Mouse (Mus musculus) gastrocnemius, postnatal 10 days (tissue): Measurements from ENCODE around the gene Tbxa2r. TPM values are rescaled to one million over a fixed set of nuclear protein-coding genes. Genes with fewer than 3 reads are reported as not detected.
A peak's percentile ranks its signal among the peaks of the same experiment; 100 is the strongest.

Experiments used
- DNase-seq: peaks from one replicate; pipeline ENCODE4 v3.0.0; 2021; ENCODE audit warnings: mixed read lengths
- total RNA-seq, 2 experiments: library from RNA; stranded (reverse); gene quantifications; 2 replicates each; pipeline ENCODE4 v1.2.3; 2021

The Tbxa2r gene
- total RNA-seq, 2 experiments from 2014 or later = 2.3 to 3.8 TPM

DNA sequence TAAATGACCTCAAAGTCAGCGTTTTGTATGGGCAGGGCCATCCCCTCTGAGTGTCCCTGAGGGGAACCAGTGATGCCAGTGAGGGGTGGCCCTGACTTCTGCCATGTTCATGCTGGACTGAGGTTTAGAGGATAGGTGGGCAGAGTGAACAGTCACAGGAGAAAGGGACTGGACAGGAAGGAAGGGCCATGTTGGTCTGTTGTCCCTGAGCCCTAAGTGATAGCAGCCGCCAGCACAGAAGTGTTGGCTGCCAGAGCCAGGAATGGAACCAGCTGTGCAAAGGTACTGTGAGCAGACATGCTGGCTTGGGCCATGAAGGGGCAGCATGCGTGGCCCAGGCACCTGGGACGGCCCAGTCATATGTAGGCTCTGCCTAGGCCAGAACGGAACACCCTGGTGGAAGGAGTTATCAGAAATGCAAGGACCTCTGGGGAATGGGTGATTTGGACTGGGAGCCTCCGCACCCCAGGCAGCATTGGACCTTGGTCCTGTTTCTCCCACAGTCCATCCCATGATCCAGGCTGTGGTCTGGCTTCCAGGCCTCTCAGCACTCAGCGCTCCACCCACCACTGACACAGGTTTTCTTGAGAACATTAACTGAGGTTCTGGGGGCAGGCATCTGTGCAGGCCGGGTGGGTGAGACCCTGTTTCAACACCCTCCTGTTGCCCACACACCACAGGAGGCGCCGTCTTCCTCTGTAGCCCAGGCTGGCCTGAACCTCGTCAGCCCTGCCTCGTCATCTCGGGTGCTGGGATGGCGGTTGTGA, 28.8 kb upstream of the Tbxa2r start:
- DNase-seq = no peak

DNA sequence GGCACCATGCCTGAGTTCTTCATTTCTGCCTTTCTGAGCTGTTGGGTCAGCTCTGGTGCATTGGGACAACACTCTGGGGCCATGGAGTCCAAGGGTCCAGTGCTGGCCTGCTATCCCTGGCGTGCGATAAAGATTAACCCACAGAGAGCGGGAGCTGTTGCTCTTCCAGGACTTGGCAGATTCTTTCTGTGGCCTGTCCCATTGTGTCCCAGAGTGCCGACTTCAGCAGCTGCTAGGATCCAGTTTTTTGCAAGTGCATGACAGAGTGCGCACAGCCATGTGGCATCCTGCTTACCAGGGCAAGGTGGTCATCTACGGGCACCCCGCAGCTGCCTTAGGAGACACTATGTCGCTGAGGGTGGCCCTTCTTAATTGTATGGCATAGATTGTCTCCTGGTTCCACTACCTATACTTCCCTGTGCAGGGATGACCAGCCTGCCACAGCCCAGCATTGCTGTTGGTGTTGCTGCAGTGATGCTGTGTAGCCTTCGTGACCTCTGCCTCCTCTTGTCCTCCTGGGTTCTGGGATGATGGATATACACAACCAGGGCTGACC, 28.1 kb upstream of the Tbxa2r start:
- no peak for DNase-seq

DNA sequence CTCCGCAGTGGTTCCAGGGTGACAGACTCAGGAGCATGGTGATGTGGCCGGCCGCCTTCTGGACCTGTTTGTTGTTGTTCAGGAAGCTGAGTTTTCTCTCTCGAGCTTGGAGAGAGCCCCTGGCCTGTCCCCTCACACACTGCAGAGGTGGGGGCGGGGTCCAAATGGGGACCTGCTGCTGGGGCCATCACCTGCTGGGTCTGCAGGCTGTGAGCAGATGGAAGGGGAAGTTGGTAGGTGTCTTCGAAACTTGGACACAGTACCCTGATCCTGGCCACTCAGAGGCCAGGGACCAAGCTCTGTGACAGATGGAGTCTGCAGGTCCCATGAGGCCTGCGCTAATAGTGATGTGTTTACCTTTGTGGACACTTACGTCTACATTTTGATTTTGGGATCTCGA, 27.2 kb upstream of the Tbxa2r start:
- no peak for DNase-seq

DNA sequence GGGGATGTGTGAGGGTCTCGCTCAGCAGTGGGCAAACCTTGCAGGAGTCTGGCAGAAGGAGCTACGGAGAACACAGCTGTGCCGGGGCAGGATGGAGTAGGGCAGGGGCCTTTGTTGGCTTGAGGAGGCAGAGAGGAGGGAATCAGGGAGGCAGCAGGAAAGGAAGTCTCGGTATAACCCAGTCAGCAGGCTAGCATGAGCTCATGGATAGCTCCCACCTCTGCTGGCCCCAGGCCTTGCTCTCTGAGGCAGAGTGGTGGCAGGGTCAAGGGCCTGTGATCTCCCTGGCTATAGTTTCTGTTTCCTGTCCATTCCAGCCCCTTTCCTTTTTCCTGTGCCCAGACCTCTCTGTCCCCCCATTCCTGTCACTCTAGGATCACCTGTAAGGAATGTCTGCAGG, 26.2 kb upstream of the Tbxa2r start:
- DNase-seq = no peak

DNA sequence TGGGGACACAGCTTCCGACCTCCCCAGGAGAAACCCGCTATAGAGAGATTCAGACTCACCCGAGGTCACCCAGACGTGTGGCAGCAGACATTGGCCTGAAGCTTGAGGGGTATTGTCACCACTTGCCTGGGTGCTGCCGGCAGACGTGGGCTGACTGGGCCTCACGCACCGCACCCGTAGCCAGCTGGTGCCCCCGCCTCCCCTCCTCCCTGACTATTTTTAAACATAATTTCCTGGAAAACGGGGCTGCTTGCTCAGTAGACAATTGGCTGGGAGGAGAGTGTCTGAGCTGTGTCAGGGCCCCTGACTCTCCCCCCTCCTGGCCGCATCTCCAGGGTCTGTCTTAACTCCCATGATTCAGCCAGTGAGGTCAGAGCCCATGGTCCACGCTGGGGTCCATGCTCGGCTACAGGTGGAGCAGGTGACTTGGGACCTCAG, 25.7 kb upstream of the Tbxa2r start:
- DNase-seq = no peak

DNA sequence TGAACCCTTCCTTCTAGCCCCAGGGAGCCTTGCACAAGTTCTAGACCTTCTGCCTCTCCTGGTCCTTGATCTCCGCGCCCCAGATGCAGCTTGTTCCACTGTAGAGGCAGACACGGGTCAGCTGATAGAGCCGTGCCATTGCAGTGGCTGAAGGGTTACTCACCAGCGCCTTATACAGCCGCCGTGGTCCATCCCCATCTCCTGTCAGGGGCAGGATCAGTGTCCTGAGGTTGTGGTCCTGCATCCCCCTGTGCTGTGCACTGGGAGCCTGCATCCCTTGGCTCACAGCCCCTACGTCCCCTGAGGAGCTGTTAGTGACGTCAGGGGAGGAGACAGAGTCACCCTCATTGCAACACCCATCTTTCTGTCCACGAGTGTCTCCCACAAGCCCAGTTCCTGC, 25.3 kb upstream of the Tbxa2r start:
- DNase-seq = no peak

DNA sequence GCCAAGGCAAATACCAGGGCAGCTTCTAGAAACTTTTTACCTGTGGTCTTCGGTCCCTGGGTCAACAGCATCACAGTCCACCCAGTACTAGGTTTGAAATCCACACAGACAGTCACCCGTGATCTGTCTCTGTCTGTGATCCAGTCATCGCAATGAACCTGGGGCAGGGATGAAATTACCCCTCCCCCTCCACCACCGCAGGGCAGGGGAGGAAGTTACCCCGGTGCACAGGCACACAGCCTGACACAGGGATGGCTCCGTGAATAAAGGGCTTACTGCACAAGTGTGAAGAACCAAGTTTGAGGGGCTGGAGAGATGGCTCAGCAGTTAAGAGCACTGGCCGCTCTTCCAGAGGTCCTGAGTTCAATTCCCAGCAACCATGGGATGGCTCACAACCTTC, 24.8 kb upstream of the Tbxa2r start:
- DNase-seq = no peak

DNA sequence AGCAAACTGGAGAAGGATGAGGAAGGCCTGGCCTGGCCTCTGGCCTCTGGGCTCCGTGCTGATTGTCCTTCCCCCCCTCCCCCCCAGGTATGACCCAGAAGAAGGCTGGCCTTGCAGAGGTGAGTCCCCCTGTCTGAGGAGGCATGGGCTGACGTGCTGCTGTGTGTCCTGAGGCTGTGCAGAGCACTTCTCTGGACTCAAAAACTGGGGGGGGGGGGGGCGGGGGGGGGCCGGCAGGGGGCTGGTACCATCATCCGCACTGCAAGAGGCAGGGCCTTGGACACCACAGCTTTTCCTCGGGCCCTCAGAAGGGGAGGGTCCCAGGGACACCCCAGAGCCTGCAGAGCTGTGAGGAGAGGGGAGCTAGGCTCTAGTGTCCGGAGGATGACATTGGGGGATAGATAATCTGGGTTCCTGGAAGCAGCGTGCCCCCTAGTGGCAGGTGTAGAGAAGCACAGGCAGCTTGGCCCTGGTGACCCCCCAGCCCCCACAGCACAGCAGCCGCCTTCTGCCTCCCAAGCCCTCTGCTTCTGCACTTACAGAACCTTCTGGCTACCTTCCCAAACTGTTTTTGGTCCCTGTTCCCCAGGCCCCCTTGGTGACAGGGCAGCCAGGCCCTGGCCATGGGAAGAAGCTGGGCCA, 23.8 kb upstream of the Tbxa2r start:
- peak; percentile 61 for DNase-seq

DNA sequence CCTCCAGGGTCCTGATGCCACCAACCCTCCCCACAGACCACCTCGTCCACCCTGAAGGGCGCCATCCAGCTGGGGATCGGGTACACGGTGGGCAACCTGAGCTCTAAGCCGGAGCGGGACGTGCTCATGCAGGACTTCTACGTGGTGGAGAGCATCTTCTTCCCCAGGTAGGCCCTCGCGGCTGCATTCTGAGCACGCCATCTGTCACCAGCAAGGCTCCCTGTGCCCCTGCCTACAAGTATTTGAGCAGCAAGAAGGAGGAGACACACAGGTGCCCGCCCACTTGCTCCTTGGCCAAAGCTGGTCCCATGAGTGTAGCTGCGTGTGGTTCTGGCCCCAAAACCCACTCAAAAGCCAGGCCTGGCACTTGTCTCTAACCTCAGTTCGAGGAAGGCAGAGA, 22.9 kb upstream of the Tbxa2r start:
- no peak for DNase-seq

DNA sequence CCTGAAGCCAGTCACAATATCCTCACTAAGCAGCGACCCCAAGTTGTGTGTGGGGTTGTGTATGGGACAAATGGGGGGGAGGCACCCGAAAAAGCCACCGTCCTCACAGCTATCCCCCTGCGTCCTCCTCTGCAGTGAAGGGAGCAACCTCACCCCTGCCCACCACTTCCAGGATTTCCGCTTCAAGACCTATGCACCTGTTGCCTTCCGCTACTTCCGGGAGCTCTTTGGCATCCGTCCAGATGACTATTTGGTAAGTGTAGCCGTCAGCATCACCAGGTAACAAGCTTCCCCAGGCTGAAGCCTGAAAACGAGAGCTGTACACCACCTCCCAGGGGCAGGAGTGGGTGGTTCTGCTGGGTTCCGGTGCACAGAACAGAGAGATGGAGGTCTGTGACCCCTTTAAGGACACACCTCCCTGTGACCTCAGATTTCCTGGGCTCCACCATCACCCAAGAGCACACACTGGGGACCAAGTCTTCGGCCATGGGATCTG, 22.3 kb upstream of the Tbxa2r start:
- no peak for DNase-seq

DNA sequence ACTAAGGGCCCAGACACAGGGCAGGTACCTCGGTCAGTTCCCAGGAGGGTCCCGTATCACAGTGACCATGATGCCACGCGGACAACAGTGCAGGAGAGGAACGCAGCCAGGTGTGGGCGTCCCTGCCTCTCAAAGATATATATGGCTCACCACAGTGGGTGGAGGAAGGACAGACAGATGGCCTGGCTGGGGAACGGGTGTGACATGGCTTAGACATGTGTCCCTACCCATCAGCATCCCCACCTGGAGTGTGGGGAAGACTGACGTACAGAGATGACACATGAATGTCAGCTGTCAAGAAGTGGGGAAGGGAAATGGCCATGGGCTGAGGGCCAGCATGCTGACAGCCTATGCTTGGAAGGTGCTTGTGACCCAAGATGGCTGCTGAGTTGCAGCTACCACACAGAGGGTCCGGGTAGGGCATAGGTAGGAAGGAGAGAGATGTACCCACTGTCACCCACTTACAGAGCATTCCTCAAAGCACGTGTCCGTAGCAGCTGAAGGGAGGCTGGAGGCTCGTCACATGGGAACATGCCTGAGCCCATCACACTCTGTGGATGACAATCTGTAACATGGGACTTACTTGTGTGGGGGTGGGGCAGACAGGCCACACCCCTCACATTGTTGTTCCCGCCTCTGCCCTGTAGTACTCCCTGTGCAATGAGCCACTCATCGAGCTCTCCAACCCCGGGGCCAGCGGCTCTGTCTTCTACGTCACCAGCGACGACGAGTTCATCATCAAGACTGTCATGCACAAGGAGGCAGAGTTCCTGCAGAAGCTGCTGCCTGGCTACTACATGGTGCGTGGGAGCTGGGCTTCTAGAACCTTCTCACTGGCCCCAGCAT, 21.5 kb upstream of the Tbxa2r start:
- no peak for DNase-seq

DNA sequence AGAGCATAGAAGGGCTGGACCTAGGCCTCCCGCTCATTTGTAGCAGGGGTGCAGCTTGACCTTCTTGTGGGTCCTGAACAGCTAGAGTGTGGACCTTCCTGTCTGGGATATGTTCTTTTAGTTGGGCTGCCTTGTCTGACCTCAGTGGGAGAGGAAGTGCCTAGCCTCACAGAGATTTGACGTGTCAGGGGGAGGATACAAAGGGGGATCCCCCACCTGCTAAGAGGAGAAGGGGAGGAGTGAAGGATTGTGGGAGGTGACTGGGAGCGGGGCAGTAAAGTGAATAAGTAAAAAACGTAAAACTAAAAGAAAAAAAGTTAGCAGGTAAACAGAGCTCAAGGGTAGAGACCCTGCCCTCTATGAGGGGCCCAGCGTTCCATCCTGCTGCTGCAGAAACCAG, 19.0 kb upstream of the Tbxa2r start:
- no peak for DNase-seq

DNA sequence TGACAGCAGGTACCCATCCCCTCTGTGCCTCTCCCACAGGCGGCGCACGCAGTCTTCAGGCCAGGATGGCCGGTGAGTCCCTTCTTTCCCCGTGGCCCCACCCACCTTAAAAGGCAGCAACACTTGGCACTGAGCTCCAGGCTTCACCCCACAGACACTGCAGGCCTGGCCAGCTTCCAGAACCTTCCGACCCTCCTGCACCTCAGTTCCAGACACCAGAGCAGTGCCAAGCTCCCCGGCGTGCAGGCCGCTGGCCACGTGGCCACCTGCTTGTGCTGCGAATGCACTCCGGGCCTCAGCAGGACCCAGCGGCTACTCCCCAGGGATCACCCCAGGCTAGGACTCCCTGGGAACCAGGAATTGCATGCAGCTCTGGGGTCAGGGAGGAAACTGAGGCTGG, 14.9 kb upstream of the Tbxa2r start:
- DNase-seq = peak; percentile 14

DNA sequence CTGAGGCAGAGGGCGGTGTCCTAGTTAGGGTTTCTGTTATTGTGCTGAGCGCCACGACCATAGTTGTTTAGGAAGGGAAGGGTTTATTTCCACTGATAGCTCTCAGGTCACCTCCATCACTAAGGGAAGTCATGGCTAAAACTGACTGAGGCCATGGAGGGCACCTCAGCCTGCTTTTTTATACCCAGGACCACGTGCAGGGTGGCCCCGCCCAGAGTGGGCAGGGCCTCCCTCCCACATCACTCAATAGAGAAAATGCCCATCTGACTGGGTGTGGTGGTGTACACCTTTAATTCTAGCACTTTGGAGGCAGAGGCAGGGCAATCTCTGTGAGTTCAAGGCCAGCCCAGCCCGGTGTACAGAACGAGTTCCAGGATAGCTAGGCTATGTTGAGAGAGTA, 14.3 kb upstream of the Tbxa2r start:
- DNase-seq = no peak

DNA sequence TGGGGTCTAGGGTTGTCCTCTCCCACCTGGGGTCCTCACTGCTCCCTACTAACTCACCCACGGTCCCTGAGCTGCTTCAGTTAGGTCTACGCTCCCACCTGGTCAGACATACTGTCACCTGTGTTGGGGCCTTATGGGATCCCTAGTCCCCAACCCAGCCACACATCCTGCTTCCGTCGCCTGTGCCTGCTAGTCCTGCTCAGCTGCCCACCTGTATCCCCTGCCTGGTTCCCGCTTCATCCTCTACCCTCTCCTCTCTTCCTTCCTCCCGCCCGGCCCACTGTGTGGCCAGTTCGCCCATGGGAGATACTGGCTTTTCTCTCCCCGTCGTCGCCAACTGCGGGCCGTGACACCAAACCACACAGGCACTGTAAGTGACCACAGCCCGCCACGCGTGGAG, 12.9 kb upstream of the Tbxa2r start:
- no peak for DNase-seq

DNA sequence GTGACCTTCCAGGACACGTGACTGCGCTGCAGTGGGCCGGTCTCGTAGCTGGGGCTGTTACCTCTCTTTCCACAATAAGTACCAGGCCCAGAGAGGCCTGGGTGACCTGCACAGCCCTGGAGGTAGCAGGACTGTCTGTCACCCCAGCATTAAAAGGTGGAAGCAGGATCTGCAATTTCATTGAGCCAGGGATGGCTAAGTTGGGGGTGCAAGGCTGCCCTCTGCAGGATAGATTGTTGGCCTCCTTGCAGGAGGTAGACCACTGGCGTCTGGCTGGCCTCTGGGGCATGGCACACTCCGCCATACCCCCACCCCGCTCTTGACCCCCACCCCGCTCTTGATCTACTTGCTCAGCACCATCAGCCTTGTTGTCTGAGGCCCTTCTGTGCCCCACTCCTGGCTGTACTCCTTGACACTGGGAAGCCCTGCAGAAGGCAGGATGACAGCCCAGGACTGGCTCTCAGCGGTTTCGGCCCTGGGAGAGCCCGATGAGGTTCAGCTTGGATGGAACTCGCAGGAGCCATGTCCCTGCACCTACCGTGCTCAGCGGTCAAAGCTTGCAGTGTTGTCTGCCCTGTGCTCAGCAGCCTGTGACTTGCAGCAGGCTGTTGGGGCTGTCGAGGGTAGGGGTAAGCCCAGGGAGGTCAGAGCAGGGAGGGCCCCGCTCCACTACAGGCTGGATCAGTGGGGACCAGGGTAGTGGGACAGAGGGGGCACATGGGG, 12.0 kb upstream of the Tbxa2r start:
- DNase-seq = peak; percentile 19

DNA sequence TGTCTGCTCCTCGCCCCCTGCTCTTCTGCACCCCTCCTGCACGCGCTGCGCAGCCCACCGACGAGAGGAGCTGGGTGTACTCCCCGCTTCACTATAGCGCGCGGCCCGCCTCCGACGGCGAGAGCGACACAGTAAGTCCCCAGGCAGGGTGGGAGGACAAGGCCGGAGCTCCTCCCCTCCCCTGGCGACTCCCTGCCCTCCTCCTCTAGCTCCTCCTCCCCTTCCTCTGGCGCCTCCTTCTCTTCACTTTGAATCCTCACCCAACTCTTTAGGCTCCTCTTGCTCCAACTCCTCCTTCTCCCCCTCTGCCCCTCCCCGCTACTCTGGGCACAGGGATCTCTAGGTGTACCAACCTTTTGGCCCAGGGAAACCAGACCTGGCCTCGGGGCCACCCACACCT, 11.3 kb upstream of the Tbxa2r start:
- DNase-seq = no peak

DNA sequence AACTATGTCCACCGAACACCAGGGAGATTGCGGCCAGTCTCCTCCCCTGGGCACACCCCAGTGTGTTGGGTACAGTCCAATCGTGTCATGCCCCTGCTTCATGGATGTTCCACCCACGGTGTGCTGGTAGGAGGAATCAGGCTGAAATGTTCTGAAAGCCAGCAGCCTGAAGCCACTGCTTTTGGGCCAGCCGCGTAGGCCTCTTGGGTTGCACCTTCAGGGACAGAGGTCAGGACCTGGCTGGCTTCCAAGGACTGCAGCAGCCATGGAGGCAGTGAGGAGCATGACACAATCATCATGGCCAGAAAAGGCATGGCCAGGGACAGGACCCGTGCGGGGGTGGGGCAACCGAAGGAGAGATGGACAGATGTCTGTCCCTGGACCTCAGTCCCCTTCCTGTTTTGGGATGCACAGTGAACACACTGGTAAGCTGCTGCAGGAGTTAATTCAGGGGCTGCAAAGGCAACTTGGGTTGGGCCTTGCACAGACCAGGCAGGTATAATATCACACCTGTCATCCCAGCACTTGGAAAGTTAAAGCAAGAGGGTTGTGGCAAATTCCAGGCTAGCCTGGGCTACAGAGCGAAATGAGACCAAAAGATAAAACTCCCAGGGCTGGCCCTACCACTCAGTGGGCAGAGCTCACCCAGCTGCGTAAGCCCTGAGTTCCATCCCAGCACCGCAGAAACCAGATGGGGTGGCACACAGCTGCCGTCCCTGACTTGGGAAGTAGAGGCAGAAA, 9.8 kb upstream of the Tbxa2r start:
- peak; percentile 14 for DNase-seq

DNA sequence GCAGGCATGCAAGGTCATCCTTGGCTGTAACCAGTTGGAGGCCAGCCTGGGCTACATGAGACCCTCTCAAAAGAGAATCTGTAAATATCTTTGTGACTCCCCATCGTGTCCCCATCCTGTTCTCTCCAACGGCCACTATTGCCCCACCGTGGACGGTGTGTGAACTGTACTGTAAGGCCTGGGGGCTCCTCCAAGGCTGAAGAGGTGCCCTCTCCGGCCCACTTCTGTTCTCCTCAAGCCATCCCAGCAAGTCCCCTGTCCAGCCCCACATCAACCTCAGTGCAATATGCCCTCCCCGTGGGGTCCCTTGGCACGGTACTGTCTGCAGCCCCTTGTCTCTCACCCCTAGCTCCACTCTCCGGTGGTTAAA, 9.2 kb upstream of the Tbxa2r start:
- DNase-seq = no peak

DNA sequence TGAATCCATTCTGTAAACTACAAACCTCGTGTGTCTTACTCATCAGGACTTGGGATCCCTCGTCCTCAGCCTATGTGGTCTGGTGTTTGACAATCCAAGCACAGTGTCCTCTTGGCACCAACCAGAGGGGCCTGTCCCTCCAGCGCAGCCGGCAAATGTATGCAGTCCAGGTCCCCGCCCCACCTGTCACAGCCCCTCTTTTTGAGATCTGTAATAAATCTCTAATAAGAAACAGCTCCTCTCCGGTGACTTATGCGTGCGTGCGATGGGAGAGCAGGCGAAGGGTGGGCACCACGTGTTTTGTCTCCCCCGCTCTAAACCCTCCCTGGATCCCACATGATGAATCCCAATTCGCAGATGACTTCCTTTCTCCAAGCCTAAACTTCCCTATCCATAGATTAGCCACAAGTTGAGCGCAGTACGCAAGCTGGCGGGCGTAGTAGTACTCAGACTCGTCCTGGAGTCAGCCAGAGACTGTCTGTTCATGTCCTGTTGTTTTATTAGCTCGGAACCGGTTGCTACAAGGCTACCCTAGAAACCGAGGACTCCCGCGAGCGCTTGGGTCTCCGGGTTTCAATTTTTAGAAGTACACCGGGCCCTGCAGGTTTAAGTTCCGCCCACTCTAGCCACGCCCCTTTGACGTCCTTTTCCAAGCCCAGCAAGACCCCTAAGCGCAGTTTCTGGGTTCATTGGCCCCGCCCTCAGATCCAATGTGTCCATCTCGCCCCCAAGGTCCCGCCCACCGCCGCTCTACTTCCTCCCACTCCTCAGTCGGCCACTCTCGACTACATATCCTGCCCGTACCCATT, 8.6 kb upstream of the Tbxa2r start:
- peak; percentile 90 for DNase-seq
